Mouse (Mus musculus): ENCODE data around the gene 3110001I22Rik. TPM values are rescaled to one million over a fixed set of nuclear protein-coding genes. Genes with fewer than 3 reads are reported as not detected.
"Not testable (repeated sequence)": the region's sequence is repeated elsewhere in the genome, so short reads cannot be mapped to it uniquely, and the experiment has no call there.

Gene 3110001I22Rik
- polyA plus RNA-seq, 1 experiment: 1.1 TPM

GRCm38 (mm10) chr16:13658886-13659285, 12.8 kb upstream of the 3110001I22Rik start:
- Histone ChIP-seq H3K36me3 (ENCODE audit: control insufficient read depth, insufficient read depth, low read length) (no peaks in the 10 kb centered on the region; the same call in 1 of the 2 replicates), H3K4me3 (ENCODE audit: control insufficient read depth, low read depth, low read length) (no peak overlapping the region), H3K4me1 (ENCODE audit: control insufficient read depth, insufficient read depth, low read length) (no peaks in the 10 kb centered on the region), H3K27me3 (ENCODE audit: control insufficient read depth, insufficient read depth, low read length) (no peaks in the 10 kb centered on the region), H3K27ac (ENCODE audit: control insufficient read depth, insufficient read depth, low read depth, low read length) (no peak overlapping the region)
- TF ChIP-seq CTCF (IDR thresholded peaks at IDR 0.05; ENCODE audit: control insufficient read depth, insufficient read depth, insufficient replicate concordance, low read depth, low read length) (no peak), POLR2A (IDR thresholded peaks at IDR 0.05; ENCODE audit: control insufficient read depth, low read depth, low read length) (no peak)

- no peaks in the 10 kb centered on the region for H3K36me3 ChIP-seq (ENCODE audit: control insufficient read depth, insufficient read depth, low read length)
- no peak overlapping the region for H3K27ac ChIP-seq (ENCODE audit: control insufficient read depth, insufficient read depth, low read depth, low read length)
- no peak overlapping the region for H3K4me3 ChIP-seq (ENCODE audit: control insufficient read depth, low read depth, low read length)
- no peak for TF ChIP-seq CTCF (IDR thresholded peaks at IDR 0.05; ENCODE audit: control insufficient read depth, insufficient read depth, insufficient replicate concordance, low read depth, low read length)
- TF ChIP-seq POLR2A (IDR thresholded peaks at IDR 0.05; ENCODE audit: control insufficient read depth, low read depth, low read length): no peak
- H3K27me3 ChIP-seq (ENCODE audit: control insufficient read depth, insufficient read depth, low read length): no peaks in the 10 kb centered on the region
- H3K4me1 ChIP-seq (ENCODE audit: control insufficient read depth, insufficient read depth, low read length): no peaks in the 10 kb centered on the region
Measured at GRCm38 (mm10) chr16:13660736-13661135, 11.0 kb upstream of the 3110001I22Rik start.

GRCm38 (mm10) chr16:13667878-13668343, 3.8 kb upstream of the 3110001I22Rik start, which contains the start of gene Parn:
TSS of gene Parn (minus strand) at chr16:13668170.
- Histone ChIP-seq H3K36me3 (ENCODE audit: control insufficient read depth, insufficient read depth, low read length) (no peaks in the 10 kb centered on the region), H3K27me3 (ENCODE audit: control insufficient read depth, insufficient read depth, low read length) (no peaks in the 10 kb centered on the region), H3K27ac (ENCODE audit: control insufficient read depth, insufficient read depth, low read depth, low read length) (peak within 1 kb of the TSS; percentile 75), H3K4me3 (ENCODE audit: control insufficient read depth, low read depth, low read length) (peak within 1 kb of the TSS; percentile 95), H3K4me1 (ENCODE audit: control insufficient read depth, insufficient read depth, low read length) (peaks cover 10% of the 10 kb centered on the region)
- TF ChIP-seq CTCF (IDR thresholded peaks at IDR 0.05; ENCODE audit: control insufficient read depth, insufficient read depth, insufficient replicate concordance, low read depth, low read length) (0 out of 2 replicates have a peak, but pooled peaks have one; percentile 3), POLR2A (IDR thresholded peaks at IDR 0.05; ENCODE audit: control insufficient read depth, low read depth, low read length) (peak; percentile 56; the same call in 1 of the 2 replicates)

GRCm38 (mm10) chr16:13668402-13669108, 3.2 kb upstream of the 3110001I22Rik start:
- Histone ChIP-seq H3K4me3 (ENCODE audit: control insufficient read depth, low read depth, low read length) (peak overlapping the region; percentile 95), H3K27me3 (ENCODE audit: control insufficient read depth, insufficient read depth, low read length) (no peaks in the 10 kb centered on the region), H3K27ac (ENCODE audit: control insufficient read depth, insufficient read depth, low read depth, low read length) (no peak overlapping the region; the same call in 1 of the 2 replicates), H3K36me3 (ENCODE audit: control insufficient read depth, insufficient read depth, low read length) (no peaks in the 10 kb centered on the region), H3K4me1 (ENCODE audit: control insufficient read depth, insufficient read depth, low read length) (peaks cover 10% of the 10 kb centered on the region)
- no peak for TF ChIP-seq POLR2A (IDR thresholded peaks at IDR 0.05; ENCODE audit: control insufficient read depth, low read depth, low read length)
- TF ChIP-seq CTCF (IDR thresholded peaks at IDR 0.05; ENCODE audit: control insufficient read depth, insufficient read depth, insufficient replicate concordance, low read depth, low read length): no peak

- no peaks in the 10 kb centered on the region for H3K27me3 ChIP-seq (ENCODE audit: control insufficient read depth, insufficient read depth, low read length)
- no peaks in the 10 kb centered on the region for H3K36me3 ChIP-seq (ENCODE audit: control insufficient read depth, insufficient read depth, low read length)
- H3K4me1 ChIP-seq (ENCODE audit: control insufficient read depth, insufficient read depth, low read length): peaks cover 10% of the 10 kb centered on the region
- no peak overlapping the region for H3K27ac ChIP-seq (ENCODE audit: control insufficient read depth, insufficient read depth, low read depth, low read length)
- H3K4me3 ChIP-seq (ENCODE audit: control insufficient read depth, low read depth, low read length): no peak overlapping the region
- TF ChIP-seq CTCF (IDR thresholded peaks at IDR 0.05; ENCODE audit: control insufficient read depth, insufficient read depth, insufficient replicate concordance, low read depth, low read length): no peak
- TF ChIP-seq POLR2A (IDR thresholded peaks at IDR 0.05; ENCODE audit: control insufficient read depth, low read depth, low read length): no peak
Measured at GRCm38 (mm10) chr16:13669282-13669681, 2.4 kb upstream of the 3110001I22Rik start.

- H3K36me3 ChIP-seq (ENCODE audit: control insufficient read depth, insufficient read depth, low read length); H3K4me1 ChIP-seq (ENCODE audit: control insufficient read depth, insufficient read depth, low read length); H3K27me3 ChIP-seq (ENCODE audit: control insufficient read depth, insufficient read depth, low read length); H3K27ac ChIP-seq (ENCODE audit: control insufficient read depth, insufficient read depth, low read depth, low read length): not testable (repeated sequence)
- peak overlapping the region; percentile 10; the same call in 1 of the 2 replicates for H3K4me3 ChIP-seq (ENCODE audit: control insufficient read depth, low read depth, low read length)
Measured at GRCm38 (mm10) chr16:13670896-13671295, 833 bp upstream of the 3110001I22Rik start.

- TF ChIP-seq CTCF (IDR thresholded peaks at IDR 0.05; ENCODE audit: control insufficient read depth, insufficient read depth, insufficient replicate concordance, low read depth, low read length) (no peak), POLR2A (IDR thresholded peaks at IDR 0.05; ENCODE audit: control insufficient read depth, low read depth, low read length) (0 out of 2 replicates have a peak, but pooled peaks have one; percentile 24)
- H3K27me3 ChIP-seq (ENCODE audit: control insufficient read depth, insufficient read depth, low read length): no peaks in the 10 kb centered on the region
- peak overlapping the region; percentile 90 for H3K27ac ChIP-seq (ENCODE audit: control insufficient read depth, insufficient read depth, low read depth, low read length)
- H3K4me1 ChIP-seq (ENCODE audit: control insufficient read depth, insufficient read depth, low read length): peaks cover 7% of the 10 kb centered on the region
- H3K36me3 ChIP-seq (ENCODE audit: control insufficient read depth, insufficient read depth, low read length): 0 out of 2 replicates have a peak, but pooled peaks cover 2% of the 10 kb centered on the region
- H3K4me3 ChIP-seq (ENCODE audit: control insufficient read depth, low read depth, low read length): peak overlapping the region; percentile 98
Measured at GRCm38 (mm10) chr16:13672386-13672898, 713 bp downstream of the 3110001I22Rik start.
